8 mouse cellular contexts compared by ENCODE assay signal in the genomic region with DNA sequence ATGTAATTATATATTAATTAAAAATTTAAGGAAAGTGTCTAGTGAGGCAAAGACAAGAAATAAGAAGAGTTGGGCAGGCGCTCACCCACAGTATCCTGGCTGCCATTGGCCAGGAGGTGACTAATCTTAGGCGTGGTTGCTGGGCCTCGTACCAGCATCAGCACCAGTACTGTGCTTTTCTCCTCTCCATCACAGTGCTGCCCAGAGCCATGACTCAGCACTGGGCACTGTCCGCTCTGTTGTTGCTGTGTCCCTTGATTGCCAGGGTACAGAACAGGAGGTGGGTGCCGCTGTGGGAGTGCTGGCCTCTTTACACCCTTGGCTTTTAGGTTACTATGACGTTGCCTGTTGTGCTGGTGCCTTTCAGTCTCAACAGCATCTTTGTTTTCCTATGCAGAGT. TPM values are rescaled to one million over a fixed set of nuclear protein-coding genes. Genes with fewer than 3 reads are reported as not detected.
DNase-seq lines count a peak whose midpoint lies in the region; ATAC-seq and TF ChIP-seq lines count a peak whose summit lies in the region.

No protein-coding gene starts in this region.

- no peaks in the 10 kb centered on the region for H3K9me3 ChIP-seq in embryonic facial prominence, embryonic 11.5 days (replicated peaks; ENCODE audit: control insufficient read depth, low read length)
- no peaks in the 10 kb centered on the region for H3K9me3 ChIP-seq in embryonic facial prominence, embryonic 10.5 days
- H3K9me3 ChIP-seq in midbrain, embryonic 16.5 days (replicated peaks; ENCODE audit: control insufficient read depth, low read length, poor library complexity, severe bottlenecking): no peaks in the 10 kb centered on the region

- H3K4me3 ChIP-seq in embryonic facial prominence, embryonic 11.5 days (ENCODE audit: low read depth, low read length): no peak overlapping the region
- no peak overlapping the region for H3K4me3 ChIP-seq in embryonic facial prominence, embryonic 10.5 days
- no peak overlapping the region for H3K4me3 ChIP-seq in midbrain, embryonic 16.5 days (ENCODE audit: low read depth, low read length)
- H3K4me3 ChIP-seq in kidney, adult 2 months (ENCODE audit: insufficient read depth, low read depth, low read length): no peak overlapping the region

- H3K36me3 ChIP-seq in embryonic facial prominence, embryonic 11.5 days (replicated peaks; ENCODE audit: control insufficient read depth, insufficient read depth, low read depth, low read length): no peaks in the 10 kb centered on the region
- H3K36me3 ChIP-seq in embryonic facial prominence, embryonic 10.5 days (replicated peaks): no peaks in the 10 kb centered on the region
- H3K36me3 ChIP-seq in midbrain, embryonic 16.5 days (ENCODE audit: control insufficient read depth, insufficient read depth, low read length): no peaks in the 10 kb centered on the region
- H3K36me3 ChIP-seq in kidney, adult 2 months (ENCODE audit: control insufficient read depth, insufficient read depth, low read length): no peaks in the 10 kb centered on the region

- no peak for TF ChIP-seq CTCF in kidney, adult 2 months (conservative IDR thresholded peaks at IDR 0.05; ENCODE audit: insufficient read depth, insufficient read length, low read depth, low read length)

- H3K27ac ChIP-seq in embryonic facial prominence, embryonic 11.5 days (replicated peaks; ENCODE audit: low read depth, low read length): no peak overlapping the region
- H3K27ac ChIP-seq in embryonic facial prominence, embryonic 10.5 days (replicated peaks): no peak overlapping the region
- no peak overlapping the region for H3K27ac ChIP-seq in midbrain, embryonic 16.5 days (ENCODE audit: low read length)
- no peak overlapping the region for H3K27ac ChIP-seq in kidney, adult 2 months (ENCODE audit: insufficient read depth, low read depth, low read length)

- H3K4me1 ChIP-seq in embryonic facial prominence, embryonic 11.5 days (ENCODE audit: control insufficient read depth, insufficient read depth, low read length): no peaks in the 10 kb centered on the region
- peaks cover 4% of the 10 kb centered on the region; the same call in 1 of the 2 replicates for H3K4me1 ChIP-seq in embryonic facial prominence, embryonic 10.5 days
- no peaks in the 10 kb centered on the region for H3K4me1 ChIP-seq in midbrain, embryonic 16.5 days (ENCODE audit: control insufficient read depth, insufficient read depth, low read length)
- H3K4me1 ChIP-seq in kidney, adult 2 months (ENCODE audit: control insufficient read depth, insufficient read depth, low read length): no peaks in the 10 kb centered on the region

- H3K4me2 ChIP-seq in embryonic facial prominence, embryonic 11.5 days (ENCODE audit: low read depth, low read length): no peak overlapping the region
- no peak overlapping the region for H3K4me2 ChIP-seq in midbrain, embryonic 16.5 days (ENCODE audit: low read length)

- H3K9ac ChIP-seq in embryonic facial prominence, embryonic 11.5 days (replicated peaks; ENCODE audit: low read length): no peak overlapping the region
- H3K9ac ChIP-seq in midbrain, embryonic 16.5 days (ENCODE audit: low read depth, low read length): no peak overlapping the region

- no peak for DNase-seq in embryonic facial prominence, embryonic 11.5 days (ENCODE audit: low spot score)
- no peak for DNase-seq in embryonic facial prominence, embryonic 10.5 days (ENCODE audit: low spot score)
- peak; percentile 31 for DNase-seq in urinary bladder, postnatal 25 days (ENCODE audit: low spot score)
- no peak for DNase-seq in urinary bladder, postnatal 10 days (ENCODE audit: low spot score)
- peak; percentile 35 for DNase-seq in heart, postnatal 4 days
- DNase-seq in kidney, postnatal 25 days: no peak
- DNase-seq in kidney, adult 2 months: no peak

- WGBS in embryonic facial prominence, embryonic 11.5 days: 86% methylated on average over 6 of the region's 6 CpGs
- WGBS in embryonic facial prominence, embryonic 10.5 days: 86% methylated on average over 6 of the region's 6 CpGs
- WGBS in midbrain, embryonic 16.5 days: 85% methylated on average over 6 of the region's 6 CpGs
- 97% methylated on average over 6 of the region's 6 CpGs for WGBS in kidney, adult 2 months

- H3K27me3 ChIP-seq in embryonic facial prominence, embryonic 11.5 days (ENCODE audit: control insufficient read depth, insufficient read depth, low read length): no peaks in the 10 kb centered on the region
- H3K27me3 ChIP-seq in embryonic facial prominence, embryonic 10.5 days (replicated peaks; ENCODE audit: low read depth, poor library complexity, severe bottlenecking): no peaks in the 10 kb centered on the region
- H3K27me3 ChIP-seq in midbrain, embryonic 16.5 days (ENCODE audit: control insufficient read depth, insufficient read depth, low read depth, low read length): no peaks in the 10 kb centered on the region
- H3K27me3 ChIP-seq in kidney, adult 2 months (replicated peaks; ENCODE audit: control insufficient read depth, insufficient read depth, low read length): no peaks in the 10 kb centered on the region

- TF ChIP-seq POLR2A in kidney, adult 2 months (IDR thresholded peaks at IDR 0.05; ENCODE audit: low read depth, low read length): no peak

- ATAC-seq in embryonic facial prominence, embryonic 11.5 days (replicated peaks; ENCODE audit: insufficient number of reproducible peaks, low FRiP score, low TSS enrichment, low read depth): 0 out of 2 replicates have a peak, but pooled peaks have one; percentile 68
- peak; percentile 68; the same call in 1 of the 2 replicates for ATAC-seq in midbrain, embryonic 16.5 days

RNA-seq across cellular contexts. Expression of a gene that starts 54.4 kb away (rescaled TPM):
- 35.8 and 38.3 TPM in 2 replicates for polyA plus RNA-seq in embryonic facial prominence, embryonic 11.5 days (2014; fragmentation: Nextera tagmentation; extraction: Ambion mirVana)
- polyA plus RNA-seq in embryonic facial prominence, embryonic 10.5 days (2016; fragmentation: Nextera tagmentation; extraction: Ambion mirVana): 24.4 and 26.9 TPM in 2 replicates
- total RNA-seq in heart, postnatal 4 days (2021): 10 to 100 TPM; 65.6 to 69.4 TPM
- polyA plus RNA-seq in midbrain, embryonic 16.5 days (2015; fragmentation: Nextera tagmentation; extraction: Ambion mirVana): 14.0 and 16.2 TPM in 2 replicates
- 20.8 and 21.1 TPM in 2 replicates for polyA plus RNA-seq in kidney, adult 2 months (2012; rRNA removed)

Comparison
In these comparisons a context has a peak if more than half of its experiments do, and no peak if none do; other contexts are left out.
1. DNase-seq: peak in urinary bladder, postnatal 25 days (single experiment) and heart, postnatal 4 days (single experiment); none in embryonic facial prominence, embryonic 11.5 days (single experiment), embryonic facial prominence, embryonic 10.5 days (single experiment), urinary bladder, postnatal 10 days (single experiment), kidney, postnatal 25 days (0 of 2) and kidney, adult 2 months (single experiment).